Mouse (Mus musculus) C2C12 (cell line): ENCODE data around the gene Klhl35. TPM values are rescaled to one million over a fixed set of nuclear protein-coding genes. Genes with fewer than 3 reads are reported as not detected.

Source experiments
- H3K27me3 ChIP-seq: one replicate; pipeline ENCODE4 v1.6.1; 2011; ENCODE audit not compliant: control insufficient read depth, insufficient read depth, insufficient read length
- H3K36me3 ChIP-seq: one replicate; pipeline ENCODE4 v1.6.1; 2011; ENCODE audit not compliant: control insufficient read depth, insufficient read depth
- H3K4me3 ChIP-seq: one replicate; pipeline ENCODE4 v1.5.1; 2011; ENCODE audit warnings: mild to moderate bottlenecking, control low read depth; ENCODE audit not compliant: poor library complexity, insufficient read depth, severe bottlenecking
- H3K79me2 ChIP-seq: one replicate; pipeline ENCODE4 v1.6.1; 2011; ENCODE audit not compliant: control insufficient read depth, insufficient read depth
- H3K79me3 ChIP-seq: one replicate; pipeline ENCODE4 v1.6.1; 2011; ENCODE audit warnings: low read depth, control low read depth
- H3ac ChIP-seq: one replicate; pipeline ENCODE3; 2011; ENCODE audit warnings: low read depth; ENCODE audit not compliant: control insufficient read depth, insufficient read length
- CEBPB ChIP-seq: IDR thresholded peaks from one replicate; pipeline ENCODE4 v1.6.1; 2011; ENCODE audit warnings: low read depth, mild to moderate bottlenecking, control low read depth, moderate library complexity
- CTCF ChIP-seq: IDR thresholded peaks from one replicate; pipeline ENCODE4 v1.5.1; 2011; ENCODE audit not compliant: control insufficient read depth, insufficient read depth, insufficient read length
- FOSL1 ChIP-seq: IDR thresholded peaks from one replicate; pipeline ENCODE4 v1.8.0; 2011; ENCODE audit warnings: mild to moderate bottlenecking, low read length; ENCODE audit not compliant: poor library complexity, insufficient read depth, severe bottlenecking
- MAX ChIP-seq: IDR thresholded peaks from one replicate; pipeline ENCODE4 v1.6.1; 2011; ENCODE audit warnings: mild to moderate bottlenecking, control low read depth
- MYOD1 ChIP-seq: IDR thresholded peaks from one replicate; pipeline ENCODE4 v1.6.1; 2011; ENCODE audit warnings: low read depth; ENCODE audit not compliant: control insufficient read depth, insufficient read length
- MYOG ChIP-seq: IDR thresholded peaks from one replicate; pipeline ENCODE4 v1.6.1; 2011; ENCODE audit not compliant: control insufficient read depth, insufficient read length; ENCODE audit errors: extremely low read depth
- USF1 ChIP-seq: IDR thresholded peaks from one replicate; pipeline ENCODE4 v1.6.1; 2011; ENCODE audit warnings: low read depth, mild to moderate bottlenecking, control low read depth, moderate library complexity
- polyA plus RNA-seq: library from polyadenylated mRNA; unstranded; fragments of >200 nt; fragmentation: generic; extraction: Trizol; gene quantifications from one replicate; pipeline ENCODE4 v1.2.1, GENCODE M21; 2012; ENCODE audit warnings: missing spikeins

Klhl35 gene
- polyA plus RNA-seq, 1 experiment = not detected

GRCm38 (mm10) chr7:99444012-99444411 is 21.8 kb upstream of the Klhl35 start:
- no peaks in the 10 kb centered on the region for H3K79me2 ChIP-seq
- H3K36me3 ChIP-seq = no peaks in the 10 kb centered on the region
- no peaks in the 10 kb centered on the region for H3K27me3 ChIP-seq
- no peak overlapping the region for H3ac ChIP-seq
- H3K4me3 ChIP-seq = no peak overlapping the region
- TF ChIP-seq FOSL1 = no peak
- TF ChIP-seq USF1 = no peak
- TF ChIP-seq MAX = no peak
- TF ChIP-seq CTCF = no peak
- no peak for TF ChIP-seq MYOD1
- no peak for TF ChIP-seq CEBPB
- TF ChIP-seq MYOG = no peak
- no peaks in the 10 kb centered on the region for H3K79me3 ChIP-seq

DNA sequence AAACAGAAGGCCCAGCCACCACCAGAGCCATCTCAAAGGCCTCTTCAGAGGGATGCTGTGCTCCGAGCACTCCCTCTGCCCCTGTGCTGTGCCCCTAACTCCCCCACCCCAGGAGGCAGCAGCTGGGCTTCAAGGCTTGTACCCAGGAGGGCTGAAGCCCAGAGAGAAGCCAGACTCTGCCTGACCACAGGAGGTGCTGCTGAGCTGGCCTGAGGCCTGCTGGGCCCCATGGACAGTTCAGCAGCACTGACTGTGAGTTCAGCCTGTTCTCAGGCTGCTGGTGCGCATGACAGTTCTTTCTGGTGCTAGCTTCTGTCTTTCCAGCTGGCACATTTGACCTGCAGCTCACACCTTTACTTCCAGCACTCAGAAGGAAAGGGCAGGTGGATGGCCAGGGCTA is 20.0 kb upstream of the Klhl35 start:
- H3K4me3 ChIP-seq = no peak overlapping the region
- H3K79me2 ChIP-seq = no peaks in the 10 kb centered on the region
- no peaks in the 10 kb centered on the region for H3K36me3 ChIP-seq
- H3ac ChIP-seq = no peak overlapping the region
- H3K27me3 ChIP-seq = no peaks in the 10 kb centered on the region
- TF ChIP-seq FOSL1 (no peak), MAX (no peak), CTCF (no peak), MYOD1 (no peak), CEBPB (no peak), MYOG (no peak), USF1 (no peak)
- H3K79me3 ChIP-seq = no peaks in the 10 kb centered on the region

DNA sequence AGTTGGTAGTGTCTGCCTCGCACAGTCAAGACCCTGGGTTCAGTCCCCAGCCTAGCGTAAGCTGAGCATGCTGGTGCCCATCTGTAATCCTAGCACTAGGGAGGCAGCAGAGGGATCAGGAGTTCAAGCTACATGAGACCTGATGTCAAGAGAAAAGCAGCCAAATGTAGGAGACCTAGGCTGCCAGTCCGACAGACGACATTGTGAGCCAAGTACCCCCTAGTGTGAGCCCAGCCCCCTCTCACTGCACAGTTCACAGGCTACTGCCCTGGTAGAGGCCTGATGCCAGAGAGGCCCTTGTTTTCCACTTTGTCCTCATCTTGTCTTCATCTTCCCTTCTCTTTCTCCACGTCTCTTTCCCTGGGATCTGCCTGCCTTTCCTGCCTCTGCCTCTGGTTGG is 18.5 kb upstream of the Klhl35 start:
- TF ChIP-seq FOSL1 (no peak), MAX (no peak), CEBPB (no peak), USF1 (no peak), MYOD1 (no peak), MYOG (no peak), CTCF (no peak)
- no peaks in the 10 kb centered on the region for H3K27me3 ChIP-seq
- no peaks in the 10 kb centered on the region for H3K79me2 ChIP-seq

GRCm38 (mm10) chr7:99448619-99449018 is 17.2 kb upstream of the Klhl35 start:
- no peaks in the 10 kb centered on the region for H3K79me2 ChIP-seq
- no peak for TF ChIP-seq CTCF
- TF ChIP-seq FOSL1 = no peak
- no peak for TF ChIP-seq CEBPB
- TF ChIP-seq MYOD1 = no peak
- TF ChIP-seq MYOG = no peak
- TF ChIP-seq MAX = no peak
- no peak for TF ChIP-seq USF1
- no peak overlapping the region for H3K4me3 ChIP-seq
- H3K36me3 ChIP-seq = no peaks in the 10 kb centered on the region
- no peaks in the 10 kb centered on the region for H3K79me3 ChIP-seq
- H3K27me3 ChIP-seq = no peaks in the 10 kb centered on the region
- H3ac ChIP-seq = no peak overlapping the region

More for the DNA sequence above, 18.5 kb upstream of the Klhl35 start:
- Histone ChIP-seq H3K79me3 (no peaks in the 10 kb centered on the region), H3K36me3 (no peaks in the 10 kb centered on the region), H3ac (no peak overlapping the region), H3K4me3 (no peak overlapping the region)

DNA sequence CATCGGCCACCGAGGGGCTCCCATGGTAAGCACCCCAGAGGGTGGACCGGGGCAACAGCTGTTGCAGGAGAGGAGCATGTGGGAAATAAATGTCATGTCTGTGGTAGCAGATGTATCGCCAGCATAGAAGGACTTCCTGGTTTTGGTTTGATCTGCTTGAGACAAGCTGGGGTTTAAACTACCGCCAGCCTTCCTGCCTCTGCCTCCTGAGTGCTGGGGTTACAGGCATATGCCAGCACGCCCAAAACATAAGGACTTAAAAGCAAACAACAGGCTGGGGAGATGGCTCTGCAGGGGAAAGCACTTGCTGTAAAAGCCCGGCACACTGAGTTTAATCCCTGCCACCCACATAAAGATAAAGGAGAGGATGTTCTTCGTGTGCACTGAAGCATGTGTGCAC is 16.7 kb upstream of the Klhl35 start:
- no peaks in the 10 kb centered on the region for H3K36me3 ChIP-seq
- H3K4me3 ChIP-seq = no peak overlapping the region
- H3K79me3 ChIP-seq = no peaks in the 10 kb centered on the region
- no peak for TF ChIP-seq MYOG
- TF ChIP-seq MYOD1 = no peak
- TF ChIP-seq CEBPB = no peak
- no peak for TF ChIP-seq FOSL1
- no peak for TF ChIP-seq CTCF
- TF ChIP-seq MAX = no peak
- no peak for TF ChIP-seq USF1
- H3ac ChIP-seq = no peak overlapping the region
- no peaks in the 10 kb centered on the region for H3K79me2 ChIP-seq
- H3K27me3 ChIP-seq = no peaks in the 10 kb centered on the region

DNA sequence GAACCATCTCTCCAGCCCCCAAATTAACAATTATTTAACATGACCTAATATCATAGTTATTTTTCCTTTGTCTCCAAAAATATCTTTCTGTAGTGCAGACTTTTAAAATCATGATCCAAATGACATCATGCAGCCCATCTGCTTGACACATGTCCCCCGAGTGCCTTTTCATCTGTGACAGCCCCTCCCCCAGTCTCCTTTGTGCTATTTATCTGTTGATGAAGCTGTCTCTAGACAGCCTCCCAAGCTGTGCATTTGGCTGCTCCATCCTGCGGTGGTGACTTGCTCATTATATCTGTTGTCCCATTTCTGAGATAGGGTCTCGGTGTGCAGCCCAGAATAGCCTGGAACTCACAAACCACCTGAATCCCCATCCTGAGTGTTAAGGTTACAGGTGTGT is 16.1 kb upstream of the Klhl35 start:
- Histone ChIP-seq H3K36me3 (no peaks in the 10 kb centered on the region), H3K79me3 (no peaks in the 10 kb centered on the region), H3K4me3 (no peak overlapping the region), H3ac (no peak overlapping the region), H3K27me3 (no peaks in the 10 kb centered on the region), H3K79me2 (no peaks in the 10 kb centered on the region)
- TF ChIP-seq FOSL1 (no peak), CEBPB (no peak), MYOD1 (no peak), MAX (no peak), MYOG (no peak), CTCF (no peak), USF1 (no peak)
